Comparison of ENCODE assay signal across 8 mouse cellular contexts in genomic region chr9:70257289-70258101, GRCm38 (mm10). TPM values are rescaled to one million over a fixed set of nuclear protein-coding genes. Genes with fewer than 3 reads are reported as not detected.
DNase-seq lines count a peak whose midpoint lies in the region; ATAC-seq lines count a peak whose summit lies in the region.

No protein-coding gene starts in this region.

- H3K4me3 ChIP-seq in stomach, embryonic 14.5 days (ENCODE audit: low read depth, low read length) = no peak overlapping the region

- peak overlapping the region; percentile 8; the same call in 1 of the 2 replicates for H3K4me2 ChIP-seq in stomach, embryonic 14.5 days (replicated peaks; ENCODE audit: low read depth, low read length)

- H3K27me3 ChIP-seq in stomach, embryonic 14.5 days (ENCODE audit: control insufficient read depth, insufficient read depth, low read length) = no peaks in the 10 kb centered on the region

- ATAC-seq in stomach, embryonic 14.5 days (ENCODE audit: insufficient number of reproducible peaks, insufficient read depth, low FRiP score, low read depth) = no peak
- no peak for ATAC-seq in megakaryocyte-erythroid progenitor cell, adult 5-6 weeks (replicated peaks; ENCODE audit: low FRiP score, low TSS enrichment, poor library complexity, severe bottlenecking)

- no peak overlapping the region; the same call in 1 of the 2 replicates for H3K27ac ChIP-seq in stomach, embryonic 14.5 days (ENCODE audit: low read length)

- no peak overlapping the region for H3K9ac ChIP-seq in stomach, embryonic 14.5 days (replicated peaks; ENCODE audit: low read depth, low read length)

- peak; percentile 45 to 54 for DNase-seq in spleen, postnatal 36 days (ENCODE audit: low spot score in 2 of 2)
- no peak for DNase-seq in spleen, adult 18-20 months
- peak; percentile 61 for DNase-seq in embryo, embryonic 11.5 days (ENCODE audit: low read depth, low spot score)
- peak; percentile 65 to 72 for DNase-seq in kidney, postnatal 4 days
- no peak for DNase-seq in heart, adult 18-20 months
- DNase-seq in layer of hippocampus, adult 9-10 months (ENCODE audit: low spot score) = no peak

- H3K36me3 ChIP-seq in stomach, embryonic 14.5 days (ENCODE audit: control insufficient read depth, insufficient read depth, low read length) = no peaks in the 10 kb centered on the region

- H3K9me3 ChIP-seq in stomach, embryonic 14.5 days (ENCODE audit: control insufficient read depth, low read depth, low read length) = no peaks in the 10 kb centered on the region

- peaks cover 32% of the 10 kb centered on the region for H3K4me1 ChIP-seq in stomach, embryonic 14.5 days (ENCODE audit: control insufficient read depth, insufficient read depth, low read length)

- WGBS in stomach, embryonic 14.5 days = 25% methylated on average over 13 of the region's 13 CpGs

RNA-seq across cellular contexts. Expression of gene Myo1e, which starts 50.3 kb away (rescaled TPM):
- polyA plus RNA-seq in stomach, embryonic 14.5 days (2014; fragmentation: Nextera tagmentation; extraction: Ambion mirVana) = 23.2 and 30.1 TPM in 2 replicates
- total RNA-seq in heart, adult 18-20 months (2021) = 10 to 100 TPM in 1 of 2 experiments, 1 to 10 TPM in 1; 9.7 to 11.2 TPM
- 2.1 and 2.7 TPM in 2 replicates for total RNA-seq in megakaryocyte-erythroid progenitor cell, adult 5-6 weeks (2014; fragmentation: Nextera tagmentation)
- total RNA-seq in megakaryocyte-erythroid progenitor cell, adult 5-6 weeks (2017) = 2.3 and 4.0 TPM in 2 replicates

Comparison
In these comparisons a context has a peak if more than half of its experiments do, and no peak if none do; other contexts are left out.
1. DNase-seq: peak in spleen, postnatal 36 days (2 of 2), embryo, embryonic 11.5 days (single experiment) and kidney, postnatal 4 days (2 of 2); none in spleen, adult 18-20 months (0 of 2), heart, adult 18-20 months (0 of 2) and layer of hippocampus, adult 9-10 months (single experiment).